8 mouse cellular contexts compared by ENCODE assay signal in genomic region chr4:81442078-81442981, GRCm38 (mm10). TPM values are rescaled to one million over a fixed set of nuclear protein-coding genes. Genes with fewer than 3 reads are reported as not detected.
DNase-seq lines count a peak whose midpoint lies in the region; ATAC-seq and TF ChIP-seq lines count a peak whose summit lies in the region.

Gene Mpdz (minus strand): TSS chr4:81442815.

- ATAC-seq in forebrain, embryonic 15.5 days (replicated peaks): peak; percentile 97
- peak; percentile 93 for ATAC-seq in heart, embryonic 16.5 days (replicated peaks; ENCODE audit: extremely low read depth, insufficient read depth, low FRiP score)
- peak; percentile 76 for ATAC-seq in liver, embryonic 13.5 days (ENCODE audit: low read depth)
- ATAC-seq in neural tube, embryonic 14.5 days (ENCODE audit: low read depth): peak; percentile 98

- no peaks in the 10 kb centered on the region for H3K36me3 ChIP-seq in C2C12 (ENCODE audit: control insufficient read depth, insufficient read depth)
- H3K36me3 ChIP-seq in forebrain, embryonic 15.5 days: no peaks in the 10 kb centered on the region
- H3K36me3 ChIP-seq in heart, embryonic 16.5 days (ENCODE audit: control insufficient read depth, insufficient read depth): no peaks in the 10 kb centered on the region
- H3K36me3 ChIP-seq in liver, embryonic 13.5 days: no peaks in the 10 kb centered on the region
- no peaks in the 10 kb centered on the region for H3K36me3 ChIP-seq in neural tube, embryonic 14.5 days (ENCODE audit: control insufficient read depth, insufficient read depth, low read length)

- no peaks in the 10 kb centered on the region for H3K9me3 ChIP-seq in forebrain, embryonic 15.5 days
- no peaks in the 10 kb centered on the region for H3K9me3 ChIP-seq in heart, embryonic 16.5 days (replicated peaks; ENCODE audit: control insufficient read depth, low read length)
- no peaks in the 10 kb centered on the region for H3K9me3 ChIP-seq in liver, embryonic 13.5 days (replicated peaks)
- no peaks in the 10 kb centered on the region for H3K9me3 ChIP-seq in neural tube, embryonic 14.5 days (ENCODE audit: control insufficient read depth, low read length)

- peak within 1 kb of the TSS; percentile 91 for H3ac ChIP-seq in C2C12 (ENCODE audit: control insufficient read depth, insufficient read length, low read depth)

- peaks cover 14% of the 10 kb centered on the region for H3K4me1 ChIP-seq in forebrain, embryonic 15.5 days
- peaks cover 5% of the 10 kb centered on the region; the same call in 1 of the 2 replicates for H3K4me1 ChIP-seq in heart, embryonic 16.5 days (ENCODE audit: control insufficient read depth, insufficient read depth, low read length)
- H3K4me1 ChIP-seq in liver, embryonic 13.5 days (replicated peaks): no peaks in the 10 kb centered on the region
- H3K4me1 ChIP-seq in neural tube, embryonic 14.5 days (ENCODE audit: control insufficient read depth, insufficient read depth, low read length): no peaks in the 10 kb centered on the region; the same call in 1 of the 2 replicates

- no peaks in the 10 kb centered on the region for H3K27me3 ChIP-seq in C2C12 (ENCODE audit: control insufficient read depth, insufficient read depth, insufficient read length)
- no peaks in the 10 kb centered on the region for H3K27me3 ChIP-seq in forebrain, embryonic 15.5 days
- no peaks in the 10 kb centered on the region for H3K27me3 ChIP-seq in heart, embryonic 16.5 days (ENCODE audit: control insufficient read depth, insufficient read depth, low read length)
- H3K27me3 ChIP-seq in liver, embryonic 13.5 days: peaks cover 24% of the 10 kb centered on the region
- H3K27me3 ChIP-seq in neural tube, embryonic 14.5 days (ENCODE audit: control insufficient read depth, insufficient read depth, low read length): no peaks in the 10 kb centered on the region

- TF ChIP-seq CTCF in C2C12 (IDR thresholded peaks at IDR 0.05; ENCODE audit: control insufficient read depth, insufficient read depth, insufficient read length): no peak

- under 1% methylated on average over 95 of the region's 97 CpGs for WGBS in forebrain, embryonic 15.5 days
- WGBS in heart, embryonic 16.5 days: under 1% methylated on average over 90 of the region's 97 CpGs
- WGBS in liver, embryonic 13.5 days (ENCODE audit: insufficient replicate concordance): under 1% methylated on average over 89 of the region's 97 CpGs
- WGBS in neural tube, embryonic 14.5 days: under 1% methylated on average over 80 of the region's 97 CpGs

- peak within 1 kb of the TSS; percentile 45 for H3K4me3 ChIP-seq in C2C12 (ENCODE audit: insufficient read depth, poor library complexity, severe bottlenecking)
- peak within 1 kb of the TSS; percentile 95 for H3K4me3 ChIP-seq in forebrain, embryonic 15.5 days
- peak within 1 kb of the TSS; percentile 89 for H3K4me3 ChIP-seq in heart, embryonic 16.5 days (ENCODE audit: low read length)
- H3K4me3 ChIP-seq in liver, embryonic 13.5 days (replicated peaks): peak within 1 kb of the TSS; percentile 63
- H3K4me3 ChIP-seq in neural tube, embryonic 14.5 days (ENCODE audit: low read depth, low read length): peak within 1 kb of the TSS; percentile 80

- peak within 1 kb of the TSS; percentile 66 for H3K4me2 ChIP-seq in forebrain, embryonic 15.5 days (replicated peaks)
- peak within 1 kb of the TSS; percentile 65 for H3K4me2 ChIP-seq in heart, embryonic 16.5 days (ENCODE audit: low read depth, low read length)
- H3K4me2 ChIP-seq in liver, embryonic 13.5 days: peak within 1 kb of the TSS; percentile 74
- peak within 1 kb of the TSS; percentile 76 for H3K4me2 ChIP-seq in neural tube, embryonic 14.5 days (ENCODE audit: low read depth, low read length)

- peak; percentile 67 for DNase-seq in cerebellum, adult 11 months
- peak; percentile 82 for DNase-seq in kidney, postnatal 14 days
- DNase-seq in liver, embryonic 13.5 days: no peak
- DNase-seq in urinary bladder, postnatal 25 days (ENCODE audit: low spot score): peak; percentile 62

- peaks cover 6% of the 10 kb centered on the region for H3K79me3 ChIP-seq in C2C12 (ENCODE audit: low read depth)

- peaks cover 26% of the 10 kb centered on the region for H3K79me2 ChIP-seq in C2C12 (ENCODE audit: control insufficient read depth, insufficient read depth)

- H3K27ac ChIP-seq in forebrain, embryonic 15.5 days (replicated peaks): peak within 1 kb of the TSS; percentile 70
- peak within 1 kb of the TSS; percentile 89 for H3K27ac ChIP-seq in heart, embryonic 16.5 days (ENCODE audit: low read length)
- no peak within 1 kb of the TSS; the same call in 1 of the 2 replicates for H3K27ac ChIP-seq in liver, embryonic 13.5 days
- H3K27ac ChIP-seq in neural tube, embryonic 14.5 days (ENCODE audit: low read depth, low read length): peak within 1 kb of the TSS; percentile 66

- H3K9ac ChIP-seq in forebrain, embryonic 15.5 days (replicated peaks): peak within 1 kb of the TSS; percentile 84
- H3K9ac ChIP-seq in heart, embryonic 16.5 days (ENCODE audit: low read length): peak within 1 kb of the TSS; percentile 95
- peak within 1 kb of the TSS; percentile 68 for H3K9ac ChIP-seq in liver, embryonic 13.5 days
- H3K9ac ChIP-seq in neural tube, embryonic 14.5 days (replicated peaks; ENCODE audit: low read depth, low read length): peak within 1 kb of the TSS; percentile 79

TF ChIP-seq in C2C12, 6 proteins besides CTCF, POLR2A, EP300 and RAD21:
- TF ChIP-seq MYOD1 (IDR thresholded peaks at IDR 0.05; ENCODE audit: control insufficient read depth, insufficient read length, low read depth) (peak; percentile 73), CEBPB (IDR thresholded peaks at IDR 0.05; ENCODE audit: low read depth) (no peak), MAX (IDR thresholded peaks at IDR 0.05) (peak; percentile 83), FOSL1 (IDR thresholded peaks at IDR 0.05; ENCODE audit: insufficient read depth, low read length, poor library complexity, severe bottlenecking) (no peak)

RNA-seq across cellular contexts. Expression of gene Mpdz, which starts in this region (rescaled TPM):
- 13.4 TPM for polyA plus RNA-seq in C2C12 (2012; fragmentation: generic; extraction: Trizol)
- polyA plus RNA-seq in forebrain, embryonic 15.5 days (2015; fragmentation: Nextera tagmentation; extraction: Ambion mirVana): 20.2 and 21.5 TPM in 2 replicates
- 19.5 and 20.1 TPM in 2 replicates for polyA plus RNA-seq in heart, embryonic 16.5 days (2015; fragmentation: Nextera tagmentation; extraction: Ambion mirVana)
- 2.1 and 2.9 TPM in 2 replicates for polyA plus RNA-seq in liver, embryonic 13.5 days (2015; fragmentation: Nextera tagmentation; extraction: Ambion mirVana)
- polyA plus RNA-seq in neural tube, embryonic 14.5 days (2014; fragmentation: Nextera tagmentation; extraction: Ambion mirVana): 13.8 and 17.2 TPM in 2 replicates

Comparison
In these comparisons a context has a peak if more than half of its experiments do, and no peak if none do; other contexts are left out.
1. H3K4me3 ChIP-seq: peak in every context shown above with its lines; median percentile 95 in forebrain, embryonic 15.5 days; 89 in heart, embryonic 16.5 days; 80 in neural tube, embryonic 14.5 days; 63 in liver, embryonic 13.5 days; 45 in C2C12.